Mouse (Mus musculus) cerebellum, postnatal 14 days (tissue): Measurements from ENCODE around the gene Parp9.
"Not testable (repeated sequence)": the region's sequence is repeated elsewhere in the genome, so short reads cannot be mapped to it uniquely, and the experiment has no call there.

Experiments used
- DNase-seq, 2 experiments: peaks; one replicate each; pipeline ENCODE4 v3.0.0; 2021; ENCODE audit warnings: mixed read lengths in 2 of 2

The Parp9 gene

GRCm38 (mm10) chr16:35932179-35933055 is 5.9 kb upstream of the Parp9 start:
- DNase-seq = no peak

- DNase-seq = no peak
Measured at GRCm38 (mm10) chr16:35933181-35933580, 5.1 kb upstream of the Parp9 start.

DNA sequence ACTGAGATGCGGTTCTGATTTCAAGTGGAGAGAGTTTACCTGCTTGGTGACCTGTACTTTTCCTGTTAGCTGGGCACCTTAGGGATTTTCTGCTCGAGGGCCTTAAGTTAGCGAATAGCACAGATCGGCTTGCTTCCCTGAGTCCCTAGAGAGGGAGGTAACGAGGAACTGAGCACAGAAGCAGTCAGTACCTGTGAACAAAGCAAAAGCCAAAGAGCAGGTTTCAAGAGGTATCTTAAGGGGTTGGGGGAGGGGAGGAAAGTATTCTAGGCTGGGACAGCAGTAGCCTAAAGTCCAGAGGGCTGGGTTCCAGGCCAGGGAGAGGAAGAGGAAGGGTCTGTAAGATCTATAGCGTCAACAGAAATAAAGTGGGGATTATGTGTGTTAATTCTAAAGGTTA is 991 bp downstream of the Parp9 start:
- peak in 1 of 2 experiments; percentile 10 for DNase-seq

DNA sequence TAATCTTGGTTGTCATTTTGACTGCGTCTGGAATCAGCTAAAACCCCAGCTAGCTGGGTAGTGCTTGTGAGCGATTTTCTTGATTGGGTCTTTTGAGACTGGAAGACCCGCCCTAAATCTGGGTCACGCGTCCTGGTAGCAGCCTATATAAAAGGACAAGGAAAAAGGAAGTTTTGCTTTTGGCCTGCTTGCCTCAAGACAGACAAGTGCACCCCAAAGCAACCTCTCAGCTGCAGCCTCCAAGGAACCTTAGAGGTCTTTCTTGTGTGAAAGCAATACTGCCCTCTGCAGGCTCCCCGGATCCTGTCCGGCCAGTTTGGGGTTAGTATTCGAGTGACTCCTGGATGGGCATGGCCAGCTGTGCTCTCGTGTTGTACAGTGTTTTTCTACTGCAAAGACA is 1.4 kb downstream of the Parp9 start:
- peak; percentile 77 to 80 for DNase-seq

GRCm38 (mm10) chr16:35941382-35941781 is 3.1 kb downstream of the Parp9 start:
- peak; percentile 5 to 39 for DNase-seq

DNA sequence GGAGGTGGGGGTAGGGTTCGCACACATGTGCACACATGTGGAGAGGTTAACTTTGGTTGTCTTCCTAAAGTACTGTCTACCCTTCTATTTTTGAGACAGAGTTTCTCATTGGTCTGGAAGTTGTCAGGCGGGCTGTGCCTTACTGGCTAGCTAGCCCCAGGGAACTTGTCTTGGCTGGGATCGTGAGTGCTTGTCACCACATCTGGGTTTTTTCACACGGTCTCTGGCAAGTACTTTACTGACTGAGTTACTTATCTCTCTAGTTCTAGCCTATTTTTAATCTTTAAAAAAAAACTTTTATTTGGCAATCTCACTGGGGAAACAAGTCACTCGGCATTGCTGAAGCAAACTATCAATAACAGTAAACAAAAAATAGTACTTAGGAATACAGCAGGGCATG is 11.0 kb downstream of the Parp9 start:
- no peak for DNase-seq

GRCm38 (mm10) chr16:35951216-35951615 is 12.9 kb downstream of the Parp9 start:
- DNase-seq = no peak

GRCm38 (mm10) chr16:35952628-35953130 is 14.4 kb downstream of the Parp9 start:
- DNase-seq = no peak

- not testable (repeated sequence) for DNase-seq
Measured at GRCm38 (mm10) chr16:35965991-35966390, 27.7 kb downstream of the Parp9 start.

- DNase-seq = no peak
Measured at GRCm38 (mm10) chr16:35966411-35967115, 28.3 kb downstream of the Parp9 start.

DNA sequence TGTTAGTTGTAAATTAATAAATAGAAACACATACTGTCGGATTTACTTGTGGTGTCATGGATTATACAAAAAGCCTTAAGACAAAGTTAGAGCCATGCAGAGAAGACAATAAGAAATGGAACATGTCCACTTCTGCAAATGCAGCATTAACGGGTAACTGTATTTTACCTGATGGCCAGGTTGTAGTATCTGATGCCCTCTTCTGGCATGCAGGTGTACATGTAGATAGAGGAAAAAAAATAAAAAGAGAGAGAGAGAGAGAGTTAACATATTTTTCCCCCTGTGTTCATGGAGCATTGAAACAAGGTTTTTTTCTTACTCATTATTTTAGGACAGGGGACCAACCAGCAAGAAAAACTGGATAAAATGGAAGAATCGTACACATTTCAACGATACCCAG is 29.0 kb downstream of the Parp9 start:
- DNase-seq = no peak

DNA sequence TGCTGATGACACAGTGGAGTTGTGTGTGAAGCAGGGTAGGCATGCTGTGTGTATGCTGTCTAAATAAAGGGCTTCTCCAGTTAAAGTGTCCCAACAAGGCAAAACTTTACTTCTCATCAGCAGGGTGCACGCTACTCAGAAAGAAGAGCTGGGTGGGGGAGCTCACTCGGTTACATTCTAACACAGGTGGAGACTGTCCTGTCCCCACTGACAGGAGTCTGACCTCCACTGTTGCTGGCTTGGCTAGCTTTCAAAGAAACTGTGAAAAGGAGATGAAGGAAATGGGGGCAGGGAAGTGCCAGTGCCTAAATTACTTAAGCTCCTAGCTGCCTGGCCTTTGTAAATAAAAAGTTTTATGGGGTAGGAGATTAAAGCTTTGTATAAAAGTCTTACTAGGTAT is 29.9 kb downstream of the Parp9 start:
- no peak for DNase-seq

- DNase-seq = no peak
Measured at GRCm38 (mm10) chr16:35974021-35974420, 35.8 kb downstream of the Parp9 start.

- DNase-seq = not testable (repeated sequence)
Measured at GRCm38 (mm10) chr16:35978450-35978849, 40.2 kb downstream of the Parp9 start, which contains the start of gene Kpna1. TSS of gene Kpna1 (plus strand) at chr16:35978750.

DNA sequence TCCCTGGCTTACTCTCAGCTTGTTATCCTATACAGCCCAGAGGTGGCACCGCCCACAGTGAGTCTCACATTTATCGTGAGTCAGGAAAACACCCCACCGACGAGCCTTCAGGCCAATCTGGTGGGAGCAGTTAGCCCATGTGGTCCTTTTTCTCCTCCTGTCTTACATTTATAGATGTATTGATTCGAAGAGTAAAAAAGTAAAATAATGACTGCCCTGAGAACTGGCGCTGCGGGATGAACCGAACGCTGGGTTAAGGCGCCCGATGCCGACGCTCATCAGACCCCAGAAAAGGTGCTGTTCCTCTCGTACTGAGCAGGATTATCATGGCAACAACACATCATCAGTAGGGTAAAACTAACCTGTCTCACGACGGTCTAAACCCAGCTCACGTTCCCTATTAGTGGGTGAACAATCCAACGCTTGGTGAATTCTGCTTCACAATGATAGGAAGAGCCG is 43.1 kb downstream of the Parp9 start:
- peak; percentile 100 for DNase-seq

DNA sequence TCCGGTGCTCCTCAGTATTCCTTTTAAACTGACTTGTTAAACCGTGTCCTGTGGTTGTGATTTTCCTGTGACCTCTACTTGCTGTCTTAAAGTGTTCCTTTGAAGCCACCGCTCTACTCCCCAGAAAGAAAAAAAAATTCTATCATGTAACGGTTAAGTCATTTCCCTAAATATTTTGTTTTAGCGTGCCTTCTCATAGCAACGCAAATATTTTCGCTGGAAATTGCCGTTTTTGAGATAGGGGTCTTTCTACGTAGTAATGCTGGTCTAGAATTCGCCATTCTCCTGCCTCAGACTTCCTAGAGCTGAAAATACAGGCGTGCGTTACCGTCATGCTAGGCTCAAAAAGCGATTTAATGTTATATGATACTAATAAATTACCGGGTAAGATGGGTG is 44.2 kb downstream of the Parp9 start:
- no peak for DNase-seq

- DNase-seq = peak; percentile 90 to 95
Measured at GRCm38 (mm10) chr16:35982902-35983516, 44.7 kb downstream of the Parp9 start.

DNA sequence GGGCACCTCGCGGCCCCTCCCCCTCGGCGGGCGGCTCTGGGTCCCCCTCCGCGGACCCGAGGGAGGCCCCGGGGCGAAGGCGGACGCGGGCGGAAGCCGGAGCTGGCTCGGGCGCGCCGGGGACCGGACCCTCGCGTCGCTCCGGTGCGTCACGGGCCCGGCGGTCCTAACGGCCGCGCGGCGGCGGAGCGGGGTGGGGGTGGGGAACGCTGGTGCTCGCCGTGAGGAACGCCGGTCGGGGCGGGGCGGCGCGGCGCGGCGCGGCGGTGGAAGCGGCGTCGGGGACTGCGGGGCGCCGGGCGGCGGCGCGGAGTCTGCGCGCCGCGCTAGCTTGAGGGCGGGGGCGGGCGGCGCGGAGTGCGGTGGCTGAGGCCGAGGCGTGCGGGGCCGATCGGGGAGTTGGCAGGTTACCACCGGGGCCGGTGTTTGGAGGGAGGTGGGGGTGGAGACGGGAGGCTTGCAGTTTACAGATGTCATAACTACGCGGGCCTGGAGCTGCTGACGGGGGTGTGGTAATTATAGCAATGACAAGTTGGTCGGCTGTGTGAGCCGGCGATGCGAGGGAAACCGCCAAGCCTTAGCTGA is 45.3 kb downstream of the Parp9 start:
- DNase-seq = peak; percentile 79 to 86

GRCm38 (mm10) chr16:35984471-35984870 is 46.2 kb downstream of the Parp9 start:
- no peak for DNase-seq

DNA sequence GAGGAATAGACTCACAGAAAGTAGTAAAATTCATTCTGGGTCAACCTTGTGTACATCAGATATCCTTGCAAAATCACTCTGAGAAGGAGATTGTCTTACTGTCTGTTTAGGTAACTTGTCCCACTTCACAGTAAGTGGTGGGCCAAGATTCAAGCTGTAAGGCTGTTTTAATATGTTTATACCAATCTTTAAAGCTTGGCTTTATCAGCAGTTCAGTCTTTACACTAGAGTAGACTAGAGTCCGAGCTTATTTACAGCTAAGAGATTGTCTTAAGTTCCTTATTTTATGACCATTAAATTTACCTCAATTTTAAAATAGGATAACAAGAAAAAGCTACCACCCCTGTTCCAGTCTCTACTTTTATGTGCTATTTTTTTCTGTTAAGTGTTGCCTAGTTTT is 49.7 kb downstream of the Parp9 start:
- no peak for DNase-seq

DNA sequence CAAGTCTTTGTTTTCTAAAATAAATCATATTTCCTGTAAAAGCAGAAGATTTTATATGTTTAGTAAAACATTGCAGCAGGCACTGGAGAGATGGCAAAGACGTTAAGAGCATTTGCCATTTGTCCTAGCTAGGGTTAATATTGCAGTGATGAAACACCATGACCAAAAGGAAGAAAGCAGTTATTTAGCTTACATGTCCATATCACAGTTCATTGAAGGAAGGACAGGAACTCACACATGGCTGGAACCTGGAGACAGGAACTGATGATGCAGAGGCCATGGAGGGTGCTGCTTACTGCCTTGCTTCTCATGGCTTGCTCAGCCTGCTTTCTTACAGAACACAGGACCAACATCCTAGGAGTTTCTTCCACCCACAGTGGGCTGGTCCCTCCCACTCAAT is 54.1 kb downstream of the Parp9 start:
- no peak for DNase-seq

- no peak for DNase-seq
Measured at GRCm38 (mm10) chr16:35993316-35993715, 55.0 kb downstream of the Parp9 start.

DNA sequence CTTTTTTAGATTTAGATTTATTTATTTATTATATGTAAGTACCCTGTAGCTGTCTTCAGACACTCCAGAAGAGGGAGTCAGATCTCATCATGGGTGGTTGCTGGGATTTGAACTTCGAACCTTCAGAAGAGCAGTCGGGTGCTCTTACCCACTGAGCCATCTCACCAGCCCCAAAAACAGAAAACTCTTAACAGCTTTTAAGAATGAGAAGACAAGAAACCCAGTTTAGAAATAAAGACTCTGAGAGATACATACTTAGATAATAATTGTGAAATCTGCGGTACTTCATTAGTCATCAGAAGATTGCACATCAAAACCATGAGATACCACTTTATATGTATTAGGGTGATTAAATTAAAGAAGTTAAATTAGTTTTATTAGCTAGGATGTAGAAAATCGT is 60.6 kb downstream of the Parp9 start:
- not testable (repeated sequence) for DNase-seq
